Comparison of ENCODE assay signal across 18 mouse cellular contexts in the genomic region with DNA sequence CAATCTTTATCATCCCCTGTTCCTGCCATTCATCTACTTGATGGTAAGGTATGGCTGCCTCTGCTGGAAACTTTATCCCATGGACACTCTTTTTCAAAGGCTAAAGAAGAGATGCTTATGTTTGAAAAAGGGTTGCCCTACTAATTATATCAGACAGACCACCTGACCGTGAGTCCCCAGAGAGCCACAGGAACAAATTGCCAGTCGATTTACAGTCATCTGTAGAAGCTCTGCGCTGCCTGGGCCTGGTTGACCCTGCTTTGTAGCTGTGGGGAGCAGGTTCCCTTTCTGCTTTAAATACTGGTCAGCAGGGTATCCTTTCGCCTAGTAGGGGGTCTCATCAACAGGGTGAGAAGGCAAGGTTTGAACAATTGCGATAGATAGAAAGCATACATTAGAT.
DNase-seq lines count a peak whose midpoint lies in the region; ATAC-seq and TF ChIP-seq lines count a peak whose summit lies in the region.
"Had no signal": no experiment of that assay in that cellular context is flagged by ENCODE, and none has a peak within 500 bp of the region (broad histone marks: within the 10 kb centered on the region; RNA-seq: fewer than 3 reads in every experiment).

No protein-coding gene starts in this region.

- no peaks in the 10 kb centered on the region for H3K27me3 ChIP-seq in heart, embryonic 10.5 days (ENCODE audit: insufficient read depth, poor library complexity, severe bottlenecking)
- no peaks in the 10 kb centered on the region for H3K27me3 ChIP-seq in hindbrain, embryonic 12.5 days
- no peaks in the 10 kb centered on the region for H3K27me3 ChIP-seq in hindbrain, embryonic 14.5 days (ENCODE audit: control insufficient read depth, insufficient read depth, low read length)
- H3K27me3 ChIP-seq in liver, adult 2 months (ENCODE audit: control insufficient read depth, insufficient read depth, low read length), result no peaks in the 10 kb centered on the region
- H3K27me3 ChIP-seq in liver, postnatal 0 days (ENCODE audit: insufficient read depth, low read length), result no peaks in the 10 kb centered on the region
- no peaks in the 10 kb centered on the region for H3K27me3 ChIP-seq in intestine, embryonic 16.5 days (replicated peaks; ENCODE audit: control insufficient read depth, insufficient read depth, low read length)
- H3K27me3 ChIP-seq: embryonic facial prominence, embryonic 12.5 days; hindbrain, embryonic 15.5 days; Patski had no signal

- TF ChIP-seq CTCF in liver, adult 2 months (IDR thresholded peaks at IDR 0.05; ENCODE audit: low read depth, low read length), result no peak
- TF ChIP-seq CTCF in liver, postnatal 0 days (IDR thresholded peaks at IDR 0.05; ENCODE audit: low read depth), result no peak

- peaks cover 32% of the 10 kb centered on the region for H3K4me1 ChIP-seq in heart, embryonic 10.5 days
- peaks cover 13% of the 10 kb centered on the region; the same call in 1 of the 2 replicates for H3K4me1 ChIP-seq in hindbrain, embryonic 12.5 days
- 0 out of 2 replicates have a peak, but pooled peaks cover 8% of the 10 kb centered on the region for H3K4me1 ChIP-seq in hindbrain, embryonic 14.5 days (replicated peaks; ENCODE audit: control insufficient read depth, insufficient read depth, low read length)
- no peaks in the 10 kb centered on the region; the same call in 1 of the 2 replicates for H3K4me1 ChIP-seq in liver, adult 2 months (ENCODE audit: control insufficient read depth, insufficient read depth, low read length)
- H3K4me1 ChIP-seq in liver, postnatal 0 days (ENCODE audit: insufficient read depth), result no peaks in the 10 kb centered on the region
- H3K4me1 ChIP-seq in intestine, embryonic 16.5 days (ENCODE audit: control insufficient read depth, insufficient read depth, low read length), result peaks cover 3% of the 10 kb centered on the region; the same call in 1 of the 2 replicates

- no peaks in the 10 kb centered on the region for H3K79me2 ChIP-seq in liver, adult 2 months (ENCODE audit: control insufficient read depth, insufficient read depth, low read length)

- no peak overlapping the region for H3K4me2 ChIP-seq in hindbrain, embryonic 12.5 days (replicated peaks)
- H3K4me2 ChIP-seq in hindbrain, embryonic 14.5 days (replicated peaks), result no peak overlapping the region
- H3K4me2 ChIP-seq in liver, postnatal 0 days (ENCODE audit: low read depth, low read length), result no peak overlapping the region
- no peak overlapping the region for H3K4me2 ChIP-seq in intestine, embryonic 16.5 days (ENCODE audit: low read depth, low read length)
- H3K4me2 ChIP-seq: embryonic facial prominence, embryonic 12.5 days; heart, embryonic 11.5 days; hindbrain, embryonic 15.5 days had no signal

- WGBS in heart, embryonic 10.5 days, result 54% methylated on average over 5 of the region's 5 CpGs
- WGBS in hindbrain, embryonic 12.5 days, result 60% methylated on average over 5 of the region's 5 CpGs
- 58% methylated on average over 5 of the region's 5 CpGs for WGBS in hindbrain, embryonic 14.5 days
- 82% methylated on average over 5 of the region's 5 CpGs for WGBS in liver, adult 2 months
- WGBS in liver, postnatal 0 days (ENCODE audit: insufficient replicate concordance), result 65% methylated on average over 5 of the region's 5 CpGs
- WGBS in intestine, embryonic 16.5 days, result 71% methylated on average over 5 of the region's 5 CpGs

- H3K9me3 ChIP-seq in heart, embryonic 10.5 days, result no peaks in the 10 kb centered on the region
- no peaks in the 10 kb centered on the region for H3K9me3 ChIP-seq in hindbrain, embryonic 12.5 days (replicated peaks)
- H3K9me3 ChIP-seq in hindbrain, embryonic 14.5 days (ENCODE audit: control insufficient read depth, low read length), result no peaks in the 10 kb centered on the region
- no peaks in the 10 kb centered on the region for H3K9me3 ChIP-seq in liver, postnatal 0 days (ENCODE audit: low read length)
- H3K9me3 ChIP-seq in intestine, embryonic 16.5 days (ENCODE audit: control insufficient read depth, low read length), result no peaks in the 10 kb centered on the region
- H3K9me3 ChIP-seq: embryonic facial prominence, embryonic 12.5 days; hindbrain, embryonic 15.5 days had no signal

- DNase-seq in heart, adult 11 months, result peak; percentile 70
- DNase-seq in heart, embryonic 10.5 days (ENCODE audit: low spot score), result no peak
- DNase-seq in hindbrain, embryonic 14.5 days (ENCODE audit: low spot score), result no peak
- DNase-seq in liver, adult 2 months (ENCODE audit: extremely low read depth, low read depth, low spot score), result no peak
- DNase-seq in liver, postnatal 0 days, result no peak
- DNase-seq: adrenal gland, postnatal 14 days; cerebellum, adult 11-12 months; cerebellum, adult 9-10 months; cerebellum, postnatal 25 days; gastrocnemius, postnatal 14 days; heart, postnatal 36 days had no signal

- 0 out of 2 replicates have a peak, but pooled peaks have one; percentile 23 for ATAC-seq in hindbrain, embryonic 12.5 days (ENCODE audit: low FRiP score)
- ATAC-seq in hindbrain, embryonic 14.5 days (ENCODE audit: low FRiP score), result no peak
- ATAC-seq in liver, postnatal 0 days, result no peak
- 0 out of 2 replicates have a peak, but pooled peaks have one; percentile 13 for ATAC-seq in intestine, embryonic 16.5 days
- ATAC-seq: forebrain, embryonic 16.5 days; Patski had no signal

- H3K36me3 ChIP-seq in heart, embryonic 10.5 days, result peaks cover 5% of the 10 kb centered on the region
- H3K36me3 ChIP-seq in hindbrain, embryonic 12.5 days, result peaks cover 6% of the 10 kb centered on the region
- peaks cover 11% of the 10 kb centered on the region; the same call in 1 of the 2 replicates for H3K36me3 ChIP-seq in hindbrain, embryonic 14.5 days (replicated peaks; ENCODE audit: control insufficient read depth, insufficient read depth)
- 0 out of 2 replicates have a peak, but pooled peaks cover 2% of the 10 kb centered on the region for H3K36me3 ChIP-seq in liver, adult 2 months (ENCODE audit: control insufficient read depth, insufficient read depth, low read length)
- H3K36me3 ChIP-seq in liver, postnatal 0 days (replicated peaks; ENCODE audit: insufficient read depth, low read length), result no peaks in the 10 kb centered on the region
- H3K36me3 ChIP-seq in intestine, embryonic 16.5 days (ENCODE audit: control insufficient read depth, insufficient read depth, low read length), result no peaks in the 10 kb centered on the region

- no peak for TF ChIP-seq POLR2A in liver, adult 2 months (IDR thresholded peaks at IDR 0.05; ENCODE audit: extremely low read depth, insufficient read depth, low read length)

- no peak overlapping the region for H3K27ac ChIP-seq in heart, embryonic 10.5 days
- 0 out of 2 replicates have a peak overlapping the region, but pooled peaks have one; percentile 7 for H3K27ac ChIP-seq in hindbrain, embryonic 12.5 days
- H3K27ac ChIP-seq in hindbrain, embryonic 14.5 days, result no peak overlapping the region
- peak overlapping the region; percentile 39 for H3K27ac ChIP-seq in liver, adult 2 months (replicated peaks; ENCODE audit: insufficient read depth, low read depth, low read length)
- no peak overlapping the region for H3K27ac ChIP-seq in liver, postnatal 0 days (ENCODE audit: low read depth)
- H3K27ac ChIP-seq in intestine, embryonic 16.5 days (ENCODE audit: low read length), result no peak overlapping the region
- H3K27ac ChIP-seq: embryonic facial prominence, embryonic 12.5 days; hindbrain, embryonic 15.5 days had no signal

- H3K9ac ChIP-seq in hindbrain, embryonic 12.5 days, result no peak overlapping the region
- H3K9ac ChIP-seq in hindbrain, embryonic 14.5 days, result no peak overlapping the region
- no peak overlapping the region for H3K9ac ChIP-seq in liver, adult 2 months (ENCODE audit: low read depth, low read length)
- no peak overlapping the region for H3K9ac ChIP-seq in liver, postnatal 0 days (replicated peaks)
- H3K9ac ChIP-seq in intestine, embryonic 16.5 days (ENCODE audit: low read depth, low read length), result no peak overlapping the region
- H3K9ac ChIP-seq: embryonic facial prominence, embryonic 12.5 days; hindbrain, embryonic 15.5 days had no signal

- H3K4me3 ChIP-seq in heart, embryonic 10.5 days, result no peak overlapping the region
- no peak overlapping the region for H3K4me3 ChIP-seq in hindbrain, embryonic 12.5 days
- no peak overlapping the region for H3K4me3 ChIP-seq in hindbrain, embryonic 14.5 days (replicated peaks; ENCODE audit: low read length)
- no peak overlapping the region for H3K4me3 ChIP-seq in liver, adult 2 months (ENCODE audit: insufficient read depth, low read depth, low read length)
- no peak overlapping the region for H3K4me3 ChIP-seq in liver, postnatal 0 days (ENCODE audit: low read depth, low read length)
- H3K4me3 ChIP-seq in intestine, embryonic 16.5 days (ENCODE audit: low read length), result no peak overlapping the region
- H3K4me3 ChIP-seq: embryonic facial prominence, embryonic 12.5 days; hindbrain, embryonic 15.5 days had no signal

- TF ChIP-seq EP300 in liver, postnatal 0 days (IDR thresholded peaks at IDR 0.05; ENCODE audit: low read depth), result no peak

Comparison
In these comparisons a context has a peak if more than half of its experiments do, and no peak if none do; other contexts are left out.
1. H3K27ac ChIP-seq: peak in hindbrain, embryonic 12.5 days (single experiment) and liver, adult 2 months (single experiment); none in heart, embryonic 10.5 days (single experiment), hindbrain, embryonic 14.5 days (single experiment), liver, postnatal 0 days (single experiment) and intestine, embryonic 16.5 days (single experiment).
2. ATAC-seq: peak in hindbrain, embryonic 12.5 days (single experiment) and intestine, embryonic 16.5 days (single experiment); none in hindbrain, embryonic 14.5 days (single experiment) and liver, postnatal 0 days (single experiment).